9 mouse cellular contexts compared by ENCODE assay signal in the genomic region with DNA sequence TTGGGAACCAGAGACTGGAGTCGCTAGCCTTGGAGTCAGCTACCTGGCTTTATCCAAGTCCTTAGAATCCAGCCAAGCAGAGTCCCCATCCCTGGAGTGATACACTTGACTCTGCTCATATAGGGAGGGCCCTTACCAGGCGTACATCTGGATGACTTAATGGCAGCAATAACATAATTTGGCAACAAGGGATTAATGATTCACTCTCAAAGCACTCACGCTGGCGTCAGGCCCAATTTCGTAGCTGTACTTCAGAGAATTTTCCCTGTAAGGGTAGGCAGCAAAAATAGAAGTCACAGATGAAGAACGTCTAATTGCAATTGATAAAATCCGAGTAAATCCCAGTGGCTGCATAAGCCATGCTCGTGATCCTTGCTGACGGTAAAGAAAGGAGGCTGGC.
DNase-seq lines count a peak whose midpoint lies in the region; ATAC-seq and TF ChIP-seq lines count a peak whose summit lies in the region.
"Had no signal": no experiment of that assay in that cellular context is flagged by ENCODE, and none has a peak within 500 bp of the region (broad histone marks: within the 10 kb centered on the region; RNA-seq: fewer than 3 reads in every experiment).

No protein-coding gene starts in this region.

- no peak for TF ChIP-seq POLR2A in kidney, adult 2 months (IDR thresholded peaks at IDR 0.05; ENCODE audit: low read depth, low read length)
- TF ChIP-seq POLR2A in brain, embryonic 14.5 days (IDR thresholded peaks at IDR 0.05; ENCODE audit: borderline replicate concordance, extremely low read depth, insufficient read depth, insufficient read length, poor library complexity, severe bottlenecking) = no peak

- H3K36me3 ChIP-seq in kidney, adult 2 months (ENCODE audit: control insufficient read depth, insufficient read depth, low read length) = no peaks in the 10 kb centered on the region
- no peaks in the 10 kb centered on the region for H3K36me3 ChIP-seq in kidney, embryonic 16.5 days (ENCODE audit: insufficient read depth, low read length)
- H3K36me3 ChIP-seq: embryonic facial prominence, embryonic 12.5 days had no signal

- TF ChIP-seq CTCF in kidney, adult 2 months (conservative IDR thresholded peaks at IDR 0.05; ENCODE audit: insufficient read depth, insufficient read length, low read depth, low read length) = no peak
- TF ChIP-seq CTCF in brain, embryonic 14.5 days (IDR thresholded peaks at IDR 0.05; ENCODE audit: borderline replicate concordance, extremely low read depth, insufficient read depth, insufficient read length) = no peak

- H3K27me3 ChIP-seq in kidney, adult 2 months (replicated peaks; ENCODE audit: control insufficient read depth, insufficient read depth, low read length) = no peaks in the 10 kb centered on the region; the same call in 1 of the 2 replicates
- H3K27me3 ChIP-seq in kidney, embryonic 16.5 days (ENCODE audit: insufficient read depth, low read length) = no peaks in the 10 kb centered on the region
- H3K27me3 ChIP-seq: embryonic facial prominence, embryonic 12.5 days had no signal

- no peak overlapping the region for H3K9ac ChIP-seq in kidney, embryonic 16.5 days (replicated peaks; ENCODE audit: low read length)
- H3K9ac ChIP-seq: embryonic facial prominence, embryonic 12.5 days had no signal

- H3K27ac ChIP-seq in kidney, adult 2 months (ENCODE audit: insufficient read depth, low read depth, low read length) = no peak overlapping the region
- no peak overlapping the region for H3K27ac ChIP-seq in kidney, embryonic 16.5 days (ENCODE audit: low read length)
- H3K27ac ChIP-seq: embryonic facial prominence, embryonic 12.5 days had no signal

- no peaks in the 10 kb centered on the region for H3K4me1 ChIP-seq in kidney, adult 2 months (ENCODE audit: control insufficient read depth, insufficient read depth, low read length)
- H3K4me1 ChIP-seq in kidney, embryonic 16.5 days (ENCODE audit: insufficient read depth, low read length) = no peaks in the 10 kb centered on the region
- H3K4me1 ChIP-seq: embryonic facial prominence, embryonic 12.5 days had no signal

- no peak overlapping the region for H3K4me2 ChIP-seq in kidney, embryonic 16.5 days (replicated peaks; ENCODE audit: low read depth, low read length)
- H3K4me2 ChIP-seq: embryonic facial prominence, embryonic 12.5 days had no signal

- ATAC-seq in kidney, embryonic 16.5 days (ENCODE audit: low FRiP score, low TSS enrichment) = no peak

- no peaks in the 10 kb centered on the region for H3K9me3 ChIP-seq in kidney, embryonic 16.5 days (ENCODE audit: low read length)
- H3K9me3 ChIP-seq: embryonic facial prominence, embryonic 12.5 days had no signal

- 29% methylated on average over 9 of the region's 9 CpGs for WGBS in kidney, adult 2 months
- 29% methylated on average over 9 of the region's 9 CpGs for WGBS in kidney, embryonic 16.5 days

- no peak overlapping the region for H3K4me3 ChIP-seq in kidney, adult 2 months (ENCODE audit: insufficient read depth, low read depth, low read length)
- no peak overlapping the region for H3K4me3 ChIP-seq in kidney, embryonic 16.5 days (ENCODE audit: low read length)
- H3K4me3 ChIP-seq: embryonic facial prominence, embryonic 12.5 days had no signal

- DNase-seq in kidney, adult 2 months = peak; percentile 25
- DNase-seq in NIH3T3 (ENCODE audit: low read depth) = peak; percentile 48
- DNase-seq in brain, embryonic 14.5 days (ENCODE audit: low read depth) = peak; percentile 63
- DNase-seq in kidney, postnatal 36 days = peak; percentile 2 to 39
- DNase-seq in thymus, postnatal 4 days = no peak
- no peak for DNase-seq in frontal cortex, postnatal 10 days (ENCODE audit: low spot score in 2 of 2)
- DNase-seq in spleen, adult 18-20 months = no peak

Comparison
In these comparisons a context has a peak if more than half of its experiments do, and no peak if none do; other contexts are left out.
1. DNase-seq: peak in kidney, adult 2 months (single experiment), NIH3T3 (single experiment), brain, embryonic 14.5 days (single experiment) and kidney, postnatal 36 days (2 of 2); none in thymus, postnatal 4 days (single experiment), frontal cortex, postnatal 10 days (0 of 2) and spleen, adult 18-20 months (0 of 2).